Mouse (Mus musculus) stomach, postnatal 0 days (tissue): ENCODE results near the gene Cyb5r2.

Experiments
- CTCF ChIP-seq: IDR thresholded peaks from 2 replicates; pipeline ENCODE4 v1.5.1; 2016; ENCODE audit warnings: antibody characterized with exemption, low read depth, mild to moderate bottlenecking, moderate library complexity
- EP300 ChIP-seq: optimal IDR thresholded peaks from 2 replicates; pipeline ENCODE3; 2016; ENCODE audit warnings: antibody characterized with exemption

DNA sequence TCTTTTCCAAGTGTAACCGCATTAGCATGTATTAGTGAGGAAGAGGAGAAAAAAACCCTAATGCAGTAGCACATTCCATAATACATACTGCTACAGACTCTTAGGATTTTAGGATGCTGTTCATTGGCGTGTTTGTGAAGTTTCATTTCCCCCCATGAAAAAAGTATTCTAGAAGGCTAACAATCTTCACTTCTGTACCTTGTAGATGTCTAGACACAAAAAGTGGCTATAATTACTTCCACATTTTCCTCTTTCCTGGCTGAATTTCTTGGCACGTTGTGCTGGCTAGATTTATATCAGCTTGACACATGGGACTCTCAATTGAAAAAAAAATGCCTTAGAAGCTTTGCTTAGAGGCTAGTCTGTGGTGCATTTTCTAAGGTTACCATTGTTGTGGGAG is 44.3 kb upstream of the Cyb5r2 start:
- TF ChIP-seq CTCF (no peak), EP300 (no peak)
